Mouse (Mus musculus): ENCODE measurements at regions not wholly inside any gene's neighbourhood (a gene's known extent, or its start where the extent isn't known, plus 50 kb on each side); places are given as distances from the start of the nearest gene placed in this dataset.

DNA sequence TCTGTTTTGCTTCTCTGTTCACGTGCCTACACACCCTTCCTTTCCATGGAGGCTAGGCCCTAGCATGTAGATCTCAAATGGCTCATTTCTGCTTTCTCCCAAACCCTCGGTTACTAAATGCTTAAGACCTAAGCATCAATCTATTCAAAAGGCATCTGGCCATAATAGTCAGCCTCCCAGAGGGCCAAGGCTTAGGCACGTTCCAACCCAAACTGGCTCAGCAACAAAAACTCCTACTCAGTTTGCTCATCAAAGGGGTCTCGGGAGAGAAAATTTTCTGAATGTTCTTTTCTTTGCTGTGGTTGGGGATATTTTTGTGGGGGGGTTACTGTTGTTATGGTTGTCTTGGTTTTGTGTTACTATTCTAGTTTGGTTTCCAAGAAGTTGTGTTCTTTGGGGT, 196.8 kb upstream of the Azi2 start:
- TF ChIP-seq CTCF (conservative IDR thresholded peaks at IDR 0.05; ENCODE audit: low read length) (no peak), NANOG (IDR thresholded peaks at IDR 0.05; ENCODE audit: borderline replicate concordance, low read length) (no peak), POU5F1 (IDR thresholded peaks at IDR 0.05; ENCODE audit: borderline replicate concordance, low read length) (no peak)

Data from E14TG2a.4 (cell line).